Mouse (Mus musculus): ENCODE results near the gene Sesn1. TPM values are rescaled to one million over a fixed set of nuclear protein-coding genes. Genes with fewer than 3 reads are reported as not detected.

Gene Sesn1
- polyA plus RNA-seq, 1 experiment from 2014 or later = 36.7 TPM

GRCm38 (mm10) chr10:41890537-41890936 lies 80.8 kb downstream of the Sesn1 start:
- H3K4me1 ChIP-seq (replicated peaks) = peaks cover 43% of the 10 kb centered on the region
- no peak for ATAC-seq (replicated peaks; ENCODE audit: insufficient number of reproducible peaks, insufficient read depth, low FRiP score, low read depth)

GRCm38 (mm10) chr10:41891312-41891711 lies 81.6 kb downstream of the Sesn1 start:
- H3K27ac ChIP-seq = no peak overlapping the region
- H3K27me3 ChIP-seq = no peaks in the 10 kb centered on the region
- H3K36me3 ChIP-seq = no peaks in the 10 kb centered on the region; the same call in 1 of the 2 replicates
- no peak for ATAC-seq (replicated peaks; ENCODE audit: insufficient number of reproducible peaks, insufficient read depth, low FRiP score, low read depth)
- H3K4me1 ChIP-seq (replicated peaks) = peaks cover 43% of the 10 kb centered on the region
- H3K4me3 ChIP-seq = no peak overlapping the region
- no peaks in the 10 kb centered on the region for H3K9me3 ChIP-seq (replicated peaks)
- H3K9ac ChIP-seq = no peak overlapping the region
- 89% methylated on average over 4 of the region's 4 CpGs for WGBS
- H3K4me2 ChIP-seq = no peak overlapping the region

More at GRCm38 (mm10) chr10:41890537-41890936, 80.8 kb downstream of the Sesn1 start:
- Histone ChIP-seq H3K9ac (no peak overlapping the region), H3K27me3 (no peaks in the 10 kb centered on the region), H3K4me2 (no peak overlapping the region), H3K9me3 (replicated peaks) (no peaks in the 10 kb centered on the region), H3K36me3 (no peaks in the 10 kb centered on the region), H3K27ac (no peak overlapping the region), H3K4me3 (no peak overlapping the region)

- Histone ChIP-seq H3K9me3 (replicated peaks) (0 out of 2 replicates have a peak, but pooled peaks cover under 1% of the 10 kb centered on the region), H3K4me3 (no peak overlapping the region), H3K27me3 (no peaks in the 10 kb centered on the region), H3K36me3 (peaks cover 8% of the 10 kb centered on the region), H3K4me1 (replicated peaks) (peaks cover 32% of the 10 kb centered on the region), H3K27ac (peak overlapping the region; percentile 68), H3K9ac (no peak overlapping the region), H3K4me2 (no peak overlapping the region)
- ATAC-seq (replicated peaks; ENCODE audit: insufficient number of reproducible peaks, insufficient read depth, low FRiP score, low read depth) = no peak
- WGBS = 30% methylated on average over 4 of the region's 4 CpGs
These were observed 84.0 kb downstream of the Sesn1 start for GRCm38 (mm10) chr10:41893433-41894411.

- Histone ChIP-seq H3K4me1 (replicated peaks) (peaks cover 22% of the 10 kb centered on the region), H3K9ac (no peak overlapping the region), H3K36me3 (peaks cover 15% of the 10 kb centered on the region), H3K4me2 (no peak overlapping the region), H3K27ac (no peak overlapping the region), H3K27me3 (no peaks in the 10 kb centered on the region), H3K4me3 (no peak overlapping the region), H3K9me3 (replicated peaks) (0 out of 2 replicates have a peak, but pooled peaks cover 3% of the 10 kb centered on the region)
- no peak for ATAC-seq (replicated peaks; ENCODE audit: insufficient number of reproducible peaks, insufficient read depth, low FRiP score, low read depth)
These were observed 86.7 kb downstream of the Sesn1 start for GRCm38 (mm10) chr10:41896425-41896824.

GRCm38 (mm10) chr10:41896865-41897264 lies 87.1 kb downstream of the Sesn1 start:
- no peaks in the 10 kb centered on the region for H3K27me3 ChIP-seq
- no peak for ATAC-seq (replicated peaks; ENCODE audit: insufficient number of reproducible peaks, insufficient read depth, low FRiP score, low read depth)
- H3K4me3 ChIP-seq = no peak overlapping the region
- peaks cover 15% of the 10 kb centered on the region for H3K36me3 ChIP-seq
- no peak overlapping the region for H3K9ac ChIP-seq
- H3K4me1 ChIP-seq (replicated peaks) = peaks cover 22% of the 10 kb centered on the region
- no peak overlapping the region for H3K4me2 ChIP-seq
- 87% methylated on average over 2 of the region's 2 CpGs for WGBS
- H3K27ac ChIP-seq = no peak overlapping the region
- 0 out of 2 replicates have a peak, but pooled peaks cover 3% of the 10 kb centered on the region for H3K9me3 ChIP-seq (replicated peaks)

GRCm38 (mm10) chr10:41901456-41901855 lies 91.7 kb downstream of the Sesn1 start:
- Histone ChIP-seq H3K27ac (no peak overlapping the region), H3K27me3 (no peaks in the 10 kb centered on the region), H3K36me3 (peaks cover 50% of the 10 kb centered on the region), H3K9me3 (replicated peaks) (0 out of 2 replicates have a peak, but pooled peaks cover 3% of the 10 kb centered on the region), H3K9ac (no peak overlapping the region), H3K4me1 (replicated peaks) (no peaks in the 10 kb centered on the region), H3K4me2 (no peak overlapping the region), H3K4me3 (no peak overlapping the region)
- no peak for ATAC-seq (replicated peaks; ENCODE audit: insufficient number of reproducible peaks, insufficient read depth, low FRiP score, low read depth)
- 85% methylated on average over 8 of the region's 8 CpGs for WGBS

GRCm38 (mm10) chr10:41901864-41902263 lies 92.1 kb downstream of the Sesn1 start:
- no peak overlapping the region for H3K9ac ChIP-seq
- no peaks in the 10 kb centered on the region for H3K27me3 ChIP-seq
- H3K9me3 ChIP-seq (replicated peaks) = 0 out of 2 replicates have a peak, but pooled peaks cover 3% of the 10 kb centered on the region
- WGBS = 92% methylated on average over 6 of the region's 6 CpGs
- peaks cover 54% of the 10 kb centered on the region for H3K36me3 ChIP-seq
- H3K4me3 ChIP-seq = no peak overlapping the region
- no peak overlapping the region for H3K27ac ChIP-seq
- no peak for ATAC-seq (replicated peaks; ENCODE audit: insufficient number of reproducible peaks, insufficient read depth, low FRiP score, low read depth)
- no peaks in the 10 kb centered on the region for H3K4me1 ChIP-seq (replicated peaks)
- no peak overlapping the region for H3K4me2 ChIP-seq

- 87% methylated on average over 11 of the region's 11 CpGs for WGBS
- no peak for ATAC-seq (replicated peaks; ENCODE audit: insufficient number of reproducible peaks, insufficient read depth, low FRiP score, low read depth)
- H3K36me3 ChIP-seq = peaks cover 55% of the 10 kb centered on the region
These were observed 97.7 kb downstream of the Sesn1 start for GRCm38 (mm10) chr10:41907473-41907872.

GRCm38 (mm10) chr10:41907950-41908349 lies 98.2 kb downstream of the Sesn1 start:
- no peaks in the 10 kb centered on the region for H3K27me3 ChIP-seq
- H3K9me3 ChIP-seq (replicated peaks) = no peaks in the 10 kb centered on the region
- no peak overlapping the region for H3K9ac ChIP-seq
- H3K27ac ChIP-seq = no peak overlapping the region
- no peak overlapping the region for H3K4me3 ChIP-seq
- ATAC-seq (replicated peaks; ENCODE audit: insufficient number of reproducible peaks, insufficient read depth, low FRiP score, low read depth) = no peak
- 78% methylated on average over 4 of the region's 4 CpGs for WGBS
- H3K4me2 ChIP-seq = no peak overlapping the region
- peaks cover 52% of the 10 kb centered on the region for H3K36me3 ChIP-seq
- no peaks in the 10 kb centered on the region for H3K4me1 ChIP-seq (replicated peaks)

More at GRCm38 (mm10) chr10:41907473-41907872, 97.7 kb downstream of the Sesn1 start:
- no peaks in the 10 kb centered on the region for H3K9me3 ChIP-seq (replicated peaks)
- no peak overlapping the region for H3K4me3 ChIP-seq
- no peak overlapping the region for H3K4me2 ChIP-seq
- no peaks in the 10 kb centered on the region for H3K4me1 ChIP-seq (replicated peaks)
- H3K27me3 ChIP-seq = no peaks in the 10 kb centered on the region
- H3K27ac ChIP-seq = no peak overlapping the region
- no peak overlapping the region for H3K9ac ChIP-seq

GRCm38 (mm10) chr10:41908899-41909298 lies 99.2 kb downstream of the Sesn1 start:
- WGBS = 72% methylated on average over 6 of the region's 6 CpGs
- Histone ChIP-seq H3K4me3 (no peak overlapping the region), H3K9me3 (replicated peaks) (no peaks in the 10 kb centered on the region), H3K4me2 (no peak overlapping the region), H3K4me1 (replicated peaks) (no peaks in the 10 kb centered on the region), H3K36me3 (peaks cover 43% of the 10 kb centered on the region), H3K27me3 (no peaks in the 10 kb centered on the region), H3K27ac (no peak overlapping the region), H3K9ac (no peak overlapping the region)
- ATAC-seq (replicated peaks; ENCODE audit: insufficient number of reproducible peaks, insufficient read depth, low FRiP score, low read depth) = no peak

GRCm38 (mm10) chr10:41912290-41912994 lies 102.7 kb downstream of the Sesn1 start:
- no peaks in the 10 kb centered on the region for H3K4me1 ChIP-seq (replicated peaks)
- H3K27ac ChIP-seq = no peak overlapping the region
- no peak overlapping the region for H3K4me3 ChIP-seq
- ATAC-seq (replicated peaks; ENCODE audit: insufficient number of reproducible peaks, insufficient read depth, low FRiP score, low read depth) = no peak
- no peak overlapping the region for H3K9ac ChIP-seq
- H3K36me3 ChIP-seq = peaks cover 13% of the 10 kb centered on the region
- no peaks in the 10 kb centered on the region for H3K9me3 ChIP-seq (replicated peaks)
- no peaks in the 10 kb centered on the region for H3K27me3 ChIP-seq
- 88% methylated on average over 8 of the region's 8 CpGs for WGBS
- no peak overlapping the region for H3K4me2 ChIP-seq
